8 mouse cellular contexts compared by ENCODE assay signal in the genomic region with DNA sequence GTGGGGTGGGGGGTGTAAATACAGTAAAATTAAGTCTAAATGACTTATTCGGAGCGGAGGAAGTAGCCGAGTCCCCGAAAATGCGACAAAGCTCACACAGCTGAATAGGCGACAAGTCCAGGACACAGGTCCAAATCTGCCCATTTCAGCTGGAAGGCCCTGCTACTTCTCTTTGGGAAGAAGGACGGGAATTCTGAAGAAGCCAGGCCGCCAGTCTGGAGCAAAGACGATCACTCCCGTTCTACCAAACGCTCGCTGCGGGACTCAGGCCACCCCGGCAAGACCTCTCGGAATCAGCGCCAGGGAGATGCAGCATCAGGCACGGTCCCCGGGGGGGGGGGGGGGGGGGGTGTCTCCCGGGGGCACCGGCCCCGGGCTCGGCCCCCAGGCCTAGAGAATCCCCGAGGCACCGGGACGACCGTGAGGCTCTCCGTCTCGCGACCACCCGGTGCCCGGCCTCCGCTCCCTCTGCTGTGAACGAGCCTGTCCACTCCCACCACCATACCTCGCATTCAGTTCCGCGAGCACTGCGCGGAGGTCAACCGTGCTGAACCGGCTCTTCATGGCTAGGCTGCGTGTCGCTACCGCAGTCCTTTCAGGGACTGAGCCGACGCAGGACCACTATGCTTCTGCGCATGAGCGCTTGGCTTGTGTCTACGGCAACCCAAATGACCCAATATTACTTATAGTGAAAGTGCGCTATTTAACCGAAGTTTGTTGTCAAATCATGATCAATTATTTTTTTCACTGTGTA. TPM values are rescaled to one million over a fixed set of nuclear protein-coding genes. Genes with fewer than 3 reads are reported as not detected.
DNase-seq lines count a peak whose midpoint lies in the region; ATAC-seq and TF ChIP-seq lines count a peak whose summit lies in the region.

A gene (minus strand): TSS at position 620 of the 754 bp plus-strand sequence.

- no peak within 1 kb of the TSS for H3K27ac ChIP-seq in cortical plate, adult 2 months (ENCODE audit: insufficient read depth, low read length)

- DNase-seq in gastrocnemius, postnatal 10 days, result peak; percentile 79
- peak; percentile 93 for DNase-seq in induced T-regulatory cell, adult 2 months (ENCODE audit: low read depth)
- peak; percentile 63 to 90 for DNase-seq in left cerebral cortex, adult 9 months (ENCODE audit: low spot score in 2 of 2)
- DNase-seq in right cerebral cortex, postnatal 14 days, result peak; percentile 79
- peak; percentile 79 to 85 for DNase-seq in urinary bladder, postnatal 36 days (ENCODE audit: low spot score in 2 of 2)

- no peak for TF ChIP-seq CTCF in cortical plate, adult 2 months (IDR thresholded peaks at IDR 0.05; ENCODE audit: extremely low read depth, insufficient read depth, low read length)

- peak; percentile 97 for TF ChIP-seq POLR2A in cortical plate, adult 2 months (IDR thresholded peaks at IDR 0.05; ENCODE audit: extremely low read depth, insufficient read depth, low read length)

- H3K4me3 ChIP-seq in cortical plate, adult 2 months (ENCODE audit: insufficient read depth, low read length), result peak within 1 kb of the TSS; percentile 82

- ATAC-seq in activated CD4-positive, CD25-positive, alpha-beta regulatory T cell, adult 4 months, result peak; percentile 28
- ATAC-seq in megakaryocyte progenitor cell, adult 5-6 weeks (replicated peaks; ENCODE audit: poor library complexity), result peak; percentile 70

- H3K4me1 ChIP-seq in cortical plate, adult 2 months (ENCODE audit: control insufficient read depth, insufficient read depth, low read length), result no peaks in the 10 kb centered on the region; the same call in 1 of the 2 replicates

RNA-seq across cellular contexts. Expression of the gene that starts here (rescaled TPM):
- 100 to 1,000 TPM; 138 to 148 TPM for polyA plus RNA-seq in activated CD4-positive, CD25-positive, alpha-beta regulatory T cell, adult 4 months (2017; shearing (Covaris generic))
- polyA plus RNA-seq in cortical plate, adult 2 months (2012; rRNA removed), result 33.7 and 34.4 TPM in 2 replicates
- total RNA-seq in gastrocnemius, postnatal 10 days (2021), result 10 to 100 TPM; 21.3 to 23.4 TPM
- 62.7 and 76.9 TPM in 2 replicates for total RNA-seq in megakaryocyte progenitor cell, adult 5-6 weeks (2015)
- 80.0 and 130 TPM in 2 replicates for total RNA-seq in megakaryocyte progenitor cell, adult 5-6 weeks (2017)
